Comparison of ENCODE assay signal across 21 mouse cellular contexts in the genomic region with DNA sequence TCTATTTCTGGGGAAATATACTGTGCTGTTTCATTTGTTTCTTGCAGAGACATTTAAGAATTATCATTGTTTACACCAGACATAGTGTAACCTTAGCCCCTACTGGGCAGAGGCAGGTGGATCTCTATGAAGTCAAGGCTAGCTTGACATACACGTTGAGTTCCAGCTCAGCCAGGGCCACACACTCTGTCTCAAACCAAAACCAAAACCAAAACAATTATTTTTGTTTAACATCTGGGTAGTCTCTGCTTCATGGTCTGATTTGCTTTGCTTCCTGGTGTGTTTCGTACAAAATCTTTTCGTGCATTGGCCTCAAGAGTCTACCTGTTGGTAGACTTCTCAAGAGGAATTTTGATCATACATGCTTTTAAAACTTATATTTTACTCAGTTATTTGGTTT. TPM values are rescaled to one million over a fixed set of nuclear protein-coding genes. Genes with fewer than 3 reads are reported as not detected.
DNase-seq lines count a peak whose midpoint lies in the region; ATAC-seq and TF ChIP-seq lines count a peak whose summit lies in the region.
"Had no signal": no experiment of that assay in that cellular context is flagged by ENCODE, and none has a peak within 500 bp of the region (broad histone marks: within the 10 kb centered on the region; RNA-seq: fewer than 3 reads in every experiment).

No protein-coding gene starts in this region.

- DNase-seq in thymus, adult 2 months = no peak
- no peak for DNase-seq in thymus, postnatal 25 days
- DNase-seq in CD4-positive, CD25-positive, alpha-beta regulatory T cell, adult 2 months (ENCODE audit: low read depth, low spot score) = peak; percentile 26
- peak; percentile 70 for DNase-seq in induced T-regulatory cell, adult 2 months (ENCODE audit: low read depth)
- DNase-seq in naive thymus-derived CD4-positive, alpha-beta T cell, adult 2 months (ENCODE audit: low read depth) = peak; percentile 26
- no peak for DNase-seq in limb, embryonic 10.5 days (ENCODE audit: low spot score)
- no peak for DNase-seq in left cerebral cortex, adult 18-20 months (ENCODE audit: low spot score in 2 of 2)
- DNase-seq: adrenal gland, postnatal 25 days; cerebellum, adult 18-20 months; cerebellum, postnatal 10 days; gastrocnemius, postnatal 36 days; heart, adult 11 months; heart, postnatal 4 days had no signal

- no peak for ATAC-seq in forebrain, embryonic 13.5 days

- no peaks in the 10 kb centered on the region for H3K36me3 ChIP-seq in thymus, adult 2 months (ENCODE audit: control insufficient read depth, insufficient read depth, low read length)
- no peaks in the 10 kb centered on the region for H3K36me3 ChIP-seq in limb, embryonic 10.5 days
- H3K36me3 ChIP-seq in forebrain, embryonic 13.5 days (ENCODE audit: poor library complexity, severe bottlenecking) = no peaks in the 10 kb centered on the region
- H3K36me3 ChIP-seq: embryonic facial prominence, embryonic 10.5 days; forebrain, embryonic 15.5 days; heart, embryonic 13.5 days; hindbrain, embryonic 13.5 days had no signal

- H3K27ac ChIP-seq in thymus, adult 2 months (ENCODE audit: control insufficient read depth, insufficient read depth, low read length) = peak overlapping the region; percentile 44
- no peak overlapping the region for H3K27ac ChIP-seq in limb, embryonic 10.5 days
- no peak overlapping the region for H3K27ac ChIP-seq in forebrain, embryonic 13.5 days
- H3K27ac ChIP-seq: embryonic facial prominence, embryonic 10.5 days; forebrain, embryonic 15.5 days; heart, embryonic 13.5 days; hindbrain, postnatal 0 days had no signal

- no peaks in the 10 kb centered on the region for H3K27me3 ChIP-seq in thymus, adult 2 months (ENCODE audit: control insufficient read depth, insufficient read depth, low read length)
- no peaks in the 10 kb centered on the region for H3K27me3 ChIP-seq in limb, embryonic 10.5 days (ENCODE audit: low read depth, poor library complexity, severe bottlenecking)
- no peaks in the 10 kb centered on the region for H3K27me3 ChIP-seq in forebrain, embryonic 13.5 days
- H3K27me3 ChIP-seq: forebrain, embryonic 15.5 days; heart, embryonic 13.5 days; hindbrain, embryonic 13.5 days had no signal

- H3K4me3 ChIP-seq in thymus, adult 2 months (ENCODE audit: control insufficient read depth, insufficient read depth, low read length) = no peak overlapping the region
- no peak overlapping the region for H3K4me3 ChIP-seq in limb, embryonic 10.5 days
- H3K4me3 ChIP-seq in forebrain, embryonic 13.5 days = no peak overlapping the region
- H3K4me3 ChIP-seq: embryonic facial prominence, embryonic 10.5 days; forebrain, embryonic 15.5 days; heart, embryonic 13.5 days; hindbrain, embryonic 13.5 days had no signal

- TF ChIP-seq CTCF in thymus, adult 2 months (IDR thresholded peaks at IDR 0.05; ENCODE audit: borderline replicate concordance, control insufficient read depth, extremely low read depth, insufficient read depth, low read length, poor library complexity) = no peak

- H3K4me1 ChIP-seq in thymus, adult 2 months (replicated peaks; ENCODE audit: control insufficient read depth, insufficient read depth, low read length) = peaks cover 32% of the 10 kb centered on the region
- H3K4me1 ChIP-seq in limb, embryonic 10.5 days = peaks cover 20% of the 10 kb centered on the region
- peaks cover 6% of the 10 kb centered on the region; the same call in 1 of the 2 replicates for H3K4me1 ChIP-seq in forebrain, embryonic 13.5 days
- H3K4me1 ChIP-seq: forebrain, embryonic 15.5 days had no signal

- H3K4me2 ChIP-seq in forebrain, embryonic 13.5 days = no peak overlapping the region
- H3K4me2 ChIP-seq: forebrain, embryonic 15.5 days; heart, embryonic 13.5 days; hindbrain, embryonic 13.5 days had no signal

- WGBS in thymus, adult 2 months = 58% methylated on average over 3 of the region's 3 CpGs
- 90% methylated on average over 3 of the region's 3 CpGs for WGBS in limb, embryonic 10.5 days
- 94% methylated on average over 3 of the region's 3 CpGs for WGBS in forebrain, embryonic 13.5 days

- TF ChIP-seq POLR2A in thymus, adult 2 months (IDR thresholded peaks at IDR 0.05; ENCODE audit: control insufficient read depth, extremely low read depth, insufficient read depth, low read length, poor library complexity) = no peak

- H3K9ac ChIP-seq in forebrain, embryonic 13.5 days = no peak overlapping the region
- H3K9ac ChIP-seq: forebrain, embryonic 15.5 days; hindbrain, embryonic 13.5 days had no signal

- no peaks in the 10 kb centered on the region for H3K9me3 ChIP-seq in limb, embryonic 10.5 days (replicated peaks)
- no peaks in the 10 kb centered on the region for H3K9me3 ChIP-seq in forebrain, embryonic 13.5 days (replicated peaks)
- H3K9me3 ChIP-seq: embryonic facial prominence, embryonic 10.5 days; forebrain, embryonic 15.5 days; hindbrain, embryonic 13.5 days had no signal

RNA-seq across cellular contexts. Expression of gene Slc38a11, which starts 27.2 kb away (rescaled TPM):
- polyA plus RNA-seq in thymus, adult 2 months (2012; rRNA removed) = 0.15 TPM in 1 of 2 replicates, not detected in the other
- polyA plus RNA-seq in limb, embryonic 10.5 days (2016; fragmentation: Nextera tagmentation; extraction: Ambion mirVana) = not detected in 2 replicates
- 1 to 10 TPM; 1.7 TPM for total RNA-seq in left cerebral cortex, adult 18-20 months (2021)
- 0.80 and 1.1 TPM in 2 replicates for polyA plus RNA-seq in forebrain, embryonic 13.5 days (2015; fragmentation: Nextera tagmentation; extraction: Ambion mirVana)
- total RNA-seq: MEL had no signal
- polyA plus RNA-seq: C2C12; heart, embryonic 13.5 days had no signal

Comparison
In these comparisons a context has a peak if more than half of its experiments do, and no peak if none do; other contexts are left out.
1. DNase-seq: peak in CD4-positive, CD25-positive, alpha-beta regulatory T cell, adult 2 months (single experiment), induced T-regulatory cell, adult 2 months (single experiment) and naive thymus-derived CD4-positive, alpha-beta T cell, adult 2 months (single experiment); none in thymus, adult 2 months (single experiment), thymus, postnatal 25 days (single experiment), limb, embryonic 10.5 days (single experiment) and left cerebral cortex, adult 18-20 months (0 of 2).